Mouse (Mus musculus) CD8-positive naive resting alpha-beta T cell, adult 2 months (primary cell): ENCODE data around the gene Rnf220.

Source experiments
- DNase-seq, 2 experiments: peaks; one replicate each; pipeline ENCODE4 v3.0.0; 2022; ENCODE audit warnings: low read depth in 2 of 2, low spot score in 2 of 2

The Rnf220 gene

DNA sequence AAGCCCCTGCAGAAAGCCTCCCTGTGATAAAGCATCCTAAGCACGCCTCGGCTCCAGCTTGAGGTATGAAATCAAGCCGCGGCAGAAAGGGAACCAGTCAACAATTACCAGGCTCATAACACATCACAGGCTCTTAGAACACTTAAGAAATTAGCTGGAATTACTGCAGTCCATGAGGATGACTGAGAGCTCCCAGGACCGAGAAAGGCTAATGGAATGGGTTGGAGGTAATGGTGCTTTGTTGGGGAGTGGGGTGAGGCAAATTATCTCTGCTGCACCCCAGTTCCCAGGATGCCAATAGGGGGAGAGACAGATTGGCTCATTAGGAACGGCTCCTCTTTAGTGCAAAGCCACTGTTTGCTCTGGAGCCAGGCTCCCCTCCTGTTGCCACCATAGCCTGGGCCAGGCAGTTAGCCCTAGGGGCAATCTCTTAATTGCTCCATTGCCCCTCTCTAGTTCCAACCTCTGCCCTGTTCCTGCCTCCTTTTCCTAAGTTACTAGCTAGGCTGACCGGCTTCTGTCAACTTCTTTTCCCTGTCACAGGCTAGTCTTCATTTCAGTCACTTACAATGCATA, 262.6 kb downstream of the Rnf220 start:
- no peak for DNase-seq

GRCm38 (mm10) chr4:117231208-117231607, 265.6 kb downstream of the Rnf220 start:
- DNase-seq = no peak

GRCm38 (mm10) chr4:117230331-117230730, 266.5 kb downstream of the Rnf220 start:
- no peak for DNase-seq

DNA sequence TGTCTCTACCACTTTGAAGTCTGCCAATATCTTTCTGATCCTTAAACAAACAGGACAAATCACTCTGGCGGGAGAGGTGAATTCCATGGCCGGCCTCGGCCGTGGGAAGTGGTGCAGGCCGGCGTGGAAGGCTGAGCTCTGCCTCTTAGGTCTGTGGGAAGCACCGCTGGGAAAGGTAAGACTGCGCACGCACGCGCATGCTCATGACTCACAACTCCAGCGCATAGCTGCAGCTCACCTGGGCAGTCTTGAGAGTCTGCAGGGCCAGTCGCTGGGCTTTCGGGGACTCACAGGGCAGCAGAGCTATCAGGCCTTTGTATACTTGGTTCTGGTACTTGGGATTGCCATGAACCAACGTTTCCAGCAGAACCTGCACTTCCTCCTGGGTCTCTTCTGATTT, 267.3 kb downstream of the Rnf220 start:
- DNase-seq = no peak

GRCm38 (mm10) chr4:117225250-117225649, 271.6 kb downstream of the Rnf220 start:
- no peak for DNase-seq

GRCm38 (mm10) chr4:117224122-117224521, 272.7 kb downstream of the Rnf220 start:
- no peak for DNase-seq

GRCm38 (mm10) chr4:117223001-117223400, 273.9 kb downstream of the Rnf220 start:
- no peak for DNase-seq

GRCm38 (mm10) chr4:117221836-117222235, 275.0 kb downstream of the Rnf220 start:
- DNase-seq = no peak
